ENCODE assay signal across 24 mouse cellular contexts in the genomic region with DNA sequence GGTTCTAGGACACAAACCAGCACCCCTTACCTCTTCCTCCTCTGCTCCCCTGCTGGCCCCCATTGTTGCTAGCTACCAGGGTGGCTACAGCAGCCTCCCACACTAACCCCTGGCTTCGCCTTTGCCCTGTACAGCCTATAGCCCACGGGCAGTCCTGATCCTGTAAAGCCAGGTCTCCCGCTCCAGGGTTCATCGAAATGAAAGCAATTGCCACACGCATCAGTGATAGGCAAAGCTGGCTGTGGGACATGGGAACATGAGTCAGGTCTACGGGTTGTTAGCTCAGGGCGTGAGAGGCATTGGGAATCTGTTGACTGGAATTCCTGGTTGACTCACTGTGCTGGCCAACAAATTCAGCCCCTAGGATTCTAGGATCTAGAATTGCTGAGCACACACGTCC. TPM values are rescaled to one million over a fixed set of nuclear protein-coding genes. Genes with fewer than 3 reads are reported as not detected.
DNase-seq lines count a peak whose midpoint lies in the region; ATAC-seq and TF ChIP-seq lines count a peak whose summit lies in the region.
"Had no signal": no experiment of that assay in that cellular context is flagged by ENCODE, and none has a peak within 500 bp of the region (broad histone marks: within the 10 kb centered on the region; RNA-seq: fewer than 3 reads in every experiment).

No protein-coding gene starts in this region.

- no peaks in the 10 kb centered on the region for H3K36me3 ChIP-seq in megakaryocyte, embryonic 14.5 days (replicated peaks; ENCODE audit: low read length)
- H3K36me3 ChIP-seq in stomach, postnatal 0 days (ENCODE audit: control insufficient read depth, insufficient read depth, low read length) = no peaks in the 10 kb centered on the region
- H3K36me3 ChIP-seq: embryonic facial prominence, embryonic 15.5 days; heart, embryonic 13.5 days; hindbrain, embryonic 13.5 days; limb, embryonic 12.5 days; liver, embryonic 13.5 days; lung, embryonic 15.5 days; midbrain, embryonic 15.5 days had no signal

- ATAC-seq in cerebellum, adult (ENCODE audit: insufficient number of reproducible peaks, low FRiP score, low TSS enrichment) = no peak
- ATAC-seq in megakaryocyte, adult 5-6 weeks (ENCODE audit: poor library complexity, severe bottlenecking) = no peak
- peak; percentile 79 for ATAC-seq in stomach, postnatal 0 days (ENCODE audit: low FRiP score, low TSS enrichment)
- ATAC-seq: inflammation-experienced regulatory T-cells, adult 6 months; midbrain, embryonic 15.5 days had no signal

- no peak for TF ChIP-seq CTCF in cerebellum, adult 2 months (IDR thresholded peaks at IDR 0.05; ENCODE audit: borderline replicate concordance, insufficient read depth, low read depth, low read length)
- TF ChIP-seq CTCF in stomach, postnatal 0 days (IDR thresholded peaks at IDR 0.05; ENCODE audit: low read depth) = no peak
- no peak for TF ChIP-seq CTCF in left cerebral cortex, adult 2 months (IDR thresholded peaks at IDR 0.05)

- intact Hi-C loops in left cerebral cortex, adult 2 months (cut with DNase I) = loop anchor here (10.0 kb wide), 1 partner anchor 228 kb away; a partner anchor contains a TSS

- H3K4me1 ChIP-seq in cerebellum, adult 2 months (ENCODE audit: control insufficient read depth, insufficient read depth, low read length) = peaks cover 40% of the 10 kb centered on the region
- peaks cover 58% of the 10 kb centered on the region for H3K4me1 ChIP-seq in megakaryocyte, embryonic 14.5 days
- H3K4me1 ChIP-seq in stomach, postnatal 0 days (replicated peaks; ENCODE audit: control insufficient read depth, insufficient read depth) = no peaks in the 10 kb centered on the region
- H3K4me1 ChIP-seq: embryonic facial prominence, embryonic 15.5 days; limb, embryonic 12.5 days; lung, embryonic 15.5 days had no signal

- H3K9ac ChIP-seq in stomach, postnatal 0 days (ENCODE audit: low read length) = no peak overlapping the region
- H3K9ac ChIP-seq: embryonic facial prominence, embryonic 15.5 days; heart, embryonic 13.5 days; hindbrain, embryonic 13.5 days; limb, embryonic 12.5 days; liver, embryonic 13.5 days; lung, embryonic 15.5 days; midbrain, embryonic 15.5 days had no signal

- DNase-seq in cerebellum, adult 2 months = peak; percentile 64 to 65
- peak; percentile 55 for DNase-seq in brain, adult 2 months (ENCODE audit: low read depth, low spot score)
- DNase-seq in stomach, postnatal 0 days (ENCODE audit: low spot score) = peak; percentile 76
- DNase-seq in left cerebral cortex, adult 2 months (ENCODE audit: extremely low spot score in 1 of 2, low spot score in 2 of 2) = no peak
- DNase-seq in frontal cortex, postnatal 25 days (ENCODE audit: low spot score in 2 of 2) = no peak
- DNase-seq: heart, adult 18-20 months; kidney, adult 9 months; kidney, postnatal 36 days; layer of hippocampus, adult 9-11 months; liver, embryonic 13.5 days; right cerebral cortex, postnatal 25 days; thymus, postnatal 14 days had no signal

- no peaks in the 10 kb centered on the region for H3K27me3 ChIP-seq in cerebellum, adult 2 months (ENCODE audit: control insufficient read depth, insufficient read depth, low read length)
- peaks cover 27% of the 10 kb centered on the region for H3K27me3 ChIP-seq in megakaryocyte, embryonic 14.5 days (replicated peaks)
- no peaks in the 10 kb centered on the region for H3K27me3 ChIP-seq in stomach, postnatal 0 days (ENCODE audit: control insufficient read depth, insufficient read depth, low read length)
- H3K27me3 ChIP-seq: midbrain, embryonic 15.5 days had no signal

- no peak for TF ChIP-seq POLR2A in cerebellum, adult 2 months (IDR thresholded peaks at IDR 0.05; ENCODE audit: borderline replicate concordance, insufficient read depth, low read length)

- TF ChIP-seq EP300 in stomach, postnatal 0 days (optimal IDR thresholded peaks at IDR 0.05) = no peak

- H3K27ac ChIP-seq in cerebellum, adult 2 months (ENCODE audit: insufficient read depth, low read length) = peak overlapping the region; percentile 62
- H3K27ac ChIP-seq in stomach, postnatal 0 days (replicated peaks) = peak overlapping the region; percentile 89
- no peak overlapping the region; the same call in 1 of the 2 replicates for H3K27ac ChIP-seq in left cerebral cortex, adult 2 months
- H3K27ac ChIP-seq: embryonic facial prominence, embryonic 15.5 days; forebrain, embryonic 10.5 days; heart, embryonic 13.5 days; hindbrain, embryonic 13.5 days; limb, embryonic 12.5 days; liver, embryonic 13.5 days; lung, embryonic 15.5 days; midbrain, embryonic 15.5 days had no signal

- no peaks in the 10 kb centered on the region for H3K9me3 ChIP-seq in megakaryocyte, embryonic 14.5 days
- no peaks in the 10 kb centered on the region for H3K9me3 ChIP-seq in stomach, postnatal 0 days (ENCODE audit: control insufficient read depth, low read length)
- H3K9me3 ChIP-seq: embryonic facial prominence, embryonic 15.5 days; forebrain, embryonic 10.5 days; heart, embryonic 13.5 days; hindbrain, embryonic 13.5 days; limb, embryonic 12.5 days; liver, embryonic 13.5 days; lung, embryonic 15.5 days; midbrain, embryonic 15.5 days had no signal

- 73% methylated on average over 8 of the region's 8 CpGs for WGBS in cerebellum, adult 2 months
- WGBS in stomach, postnatal 0 days = 52% methylated on average over 8 of the region's 8 CpGs

- no peak overlapping the region; the same call in 1 of the 2 replicates for H3K4me2 ChIP-seq in stomach, postnatal 0 days (replicated peaks; ENCODE audit: low read depth)
- H3K4me2 ChIP-seq: embryonic facial prominence, embryonic 15.5 days; heart, embryonic 13.5 days; hindbrain, embryonic 13.5 days; limb, embryonic 12.5 days; liver, embryonic 13.5 days; lung, embryonic 15.5 days; midbrain, embryonic 15.5 days had no signal

- H3K4me3 ChIP-seq in cerebellum, adult 2 months (replicated peaks; ENCODE audit: insufficient read depth, low read depth, low read length) = no peak overlapping the region
- H3K4me3 ChIP-seq in megakaryocyte, embryonic 14.5 days (replicated peaks) = peak overlapping the region; percentile 38
- H3K4me3 ChIP-seq in stomach, postnatal 0 days (ENCODE audit: low read depth, low read length) = no peak overlapping the region
- no peak overlapping the region for H3K4me3 ChIP-seq in left cerebral cortex, adult 2 months
- H3K4me3 ChIP-seq: embryonic facial prominence, embryonic 15.5 days; forebrain, embryonic 10.5 days; heart, embryonic 13.5 days; hindbrain, embryonic 13.5 days; limb, embryonic 12.5 days; liver, embryonic 13.5 days; lung, embryonic 15.5 days; midbrain, embryonic 15.5 days had no signal

RNA-seq across cellular contexts. Expression of a gene that starts 14.1 kb away (rescaled TPM):
- polyA plus RNA-seq in cerebellum, adult 2 months (2012; rRNA removed) = 86.0 and 99.2 TPM in 2 replicates
- 41.9 and 45.9 TPM in 2 replicates for polyA plus RNA-seq in megakaryocyte, embryonic 14.5 days (2012; ENCODE audit: insufficient read depth, low replicate concordance)
- total RNA-seq in megakaryocyte, adult 5-6 weeks (2015) = 10.7 and 11.7 TPM in 2 replicates
- 17.0 and 17.6 TPM in 2 replicates for total RNA-seq in megakaryocyte, adult 5-6 weeks (2017)
- 51.8 and 56.4 TPM in 2 replicates for polyA plus RNA-seq in stomach, postnatal 0 days (2015; fragmentation: Nextera tagmentation; extraction: Ambion mirVana)
- 10 to 100 TPM; 69.3 to 77.9 TPM for total RNA-seq in left cerebral cortex, adult 2 months (2021)

RNA-seq across cellular contexts. Expression of a gene that starts 14.3 kb away (rescaled TPM):
- 361 and 454 TPM in 2 replicates for polyA plus RNA-seq in cerebellum, adult 2 months (2012; rRNA removed)
- polyA plus RNA-seq in megakaryocyte, embryonic 14.5 days (2012; ENCODE audit: insufficient read depth, low replicate concordance) = 7.4 and 115 TPM in 2 replicates
- total RNA-seq in megakaryocyte, adult 5-6 weeks (2015) = 563 and 570 TPM in 2 replicates
- total RNA-seq in megakaryocyte, adult 5-6 weeks (2017) = 790 and 821 TPM in 2 replicates
- polyA plus RNA-seq in stomach, postnatal 0 days (2015; fragmentation: Nextera tagmentation; extraction: Ambion mirVana) = 358 and 380 TPM in 2 replicates
- total RNA-seq in left cerebral cortex, adult 2 months (2021) = 1,000 to 10,000 TPM in 1 of 2 experiments, 100 to 1,000 TPM in 1; 990 to 1,034 TPM

RNA-seq across cellular contexts. Expression of a gene that starts 28.4 kb away (rescaled TPM):
- 0.24 and 0.65 TPM in 2 replicates for polyA plus RNA-seq in cerebellum, adult 2 months (2012; rRNA removed)
- 0.54 TPM in 1 of 2 replicates, not detected in the other for polyA plus RNA-seq in megakaryocyte, embryonic 14.5 days (2012; ENCODE audit: insufficient read depth, low replicate concordance)
- total RNA-seq in megakaryocyte, adult 5-6 weeks (2015) = 3.7 and 3.9 TPM in 2 replicates
- 12.6 and 17.0 TPM in 2 replicates for total RNA-seq in megakaryocyte, adult 5-6 weeks (2017)
- 3.5 and 3.8 TPM in 2 replicates for polyA plus RNA-seq in stomach, postnatal 0 days (2015; fragmentation: Nextera tagmentation; extraction: Ambion mirVana)
- under 1 TPM; 0.54 to 0.63 TPM for total RNA-seq in left cerebral cortex, adult 2 months (2021)
- total RNA-seq: gastrocnemius, adult 8-10 months had no signal

RNA-seq across cellular contexts. Expression of a gene that starts 52.7 kb away (rescaled TPM):
- 146 and 148 TPM in 2 replicates for polyA plus RNA-seq in cerebellum, adult 2 months (2012; rRNA removed)
- 46.4 and 106 TPM in 2 replicates for polyA plus RNA-seq in megakaryocyte, embryonic 14.5 days (2012; ENCODE audit: insufficient read depth, low replicate concordance)
- 40.4 and 48.1 TPM in 2 replicates for total RNA-seq in megakaryocyte, adult 5-6 weeks (2015)
- total RNA-seq in megakaryocyte, adult 5-6 weeks (2017) = 33.6 and 38.3 TPM in 2 replicates
- 64.7 and 70.3 TPM in 2 replicates for polyA plus RNA-seq in stomach, postnatal 0 days (2015; fragmentation: Nextera tagmentation; extraction: Ambion mirVana)
- total RNA-seq in left cerebral cortex, adult 2 months (2021) = 10 to 100 TPM; 60.6 to 66.1 TPM

Comparison
In these comparisons a context has a peak if more than half of its experiments do, and no peak if none do; other contexts are left out.
1. DNase-seq: peak in cerebellum, adult 2 months (2 of 2), brain, adult 2 months (single experiment) and stomach, postnatal 0 days (single experiment); none in left cerebral cortex, adult 2 months (0 of 2) and frontal cortex, postnatal 25 days (0 of 2).